Mouse (Mus musculus): ENCODE data around the gene Methig1. TPM values are rescaled to one million over a fixed set of nuclear protein-coding genes. Genes with fewer than 3 reads are reported as not detected.

Methig1 gene
- not detected for polyA plus RNA-seq (2017; shearing (Covaris generic))

DNA sequence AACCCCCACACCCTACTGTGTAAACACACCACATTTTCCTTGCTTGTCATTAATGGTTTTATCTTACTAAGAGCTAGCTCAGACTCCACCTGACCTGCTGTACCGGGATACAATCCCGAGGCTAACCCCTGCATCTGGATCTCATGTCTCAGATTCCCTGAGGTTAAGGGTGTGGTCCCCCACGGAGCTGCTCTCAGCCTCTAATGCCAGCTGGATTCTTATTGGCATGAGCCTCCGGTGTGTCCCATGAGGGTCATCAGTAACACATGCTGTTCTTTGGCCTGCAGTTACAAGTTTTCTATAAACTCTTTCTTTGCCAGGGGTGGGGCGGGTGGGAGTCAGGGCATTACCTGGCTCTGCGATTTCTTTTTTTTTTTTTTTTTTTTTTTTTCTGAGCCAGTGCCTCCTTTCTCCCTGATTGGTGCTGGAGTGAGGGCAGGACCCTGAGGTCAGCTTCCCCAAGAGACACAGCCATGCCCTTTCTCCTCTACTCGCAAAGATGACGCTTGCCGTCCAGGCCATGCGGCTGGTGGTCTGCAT is at the start of gene Methig1, which contains the start of gene Mettl7a2:
Gene Methig1, plus strand, starts transcription at position 439 of the 540 bp plus-strand sequence.
Gene Mettl7a2, plus strand, starts transcription at position 490 of the 540 bp plus-strand sequence.

GRCm38 (mm10) chr15:100304019-100304991 is 48.6 kb upstream of the Methig1 start, which contains the start of gene Mettl7a1:
Mettl7a1 (plus strand) TSS chr15:100304140.

DNA sequence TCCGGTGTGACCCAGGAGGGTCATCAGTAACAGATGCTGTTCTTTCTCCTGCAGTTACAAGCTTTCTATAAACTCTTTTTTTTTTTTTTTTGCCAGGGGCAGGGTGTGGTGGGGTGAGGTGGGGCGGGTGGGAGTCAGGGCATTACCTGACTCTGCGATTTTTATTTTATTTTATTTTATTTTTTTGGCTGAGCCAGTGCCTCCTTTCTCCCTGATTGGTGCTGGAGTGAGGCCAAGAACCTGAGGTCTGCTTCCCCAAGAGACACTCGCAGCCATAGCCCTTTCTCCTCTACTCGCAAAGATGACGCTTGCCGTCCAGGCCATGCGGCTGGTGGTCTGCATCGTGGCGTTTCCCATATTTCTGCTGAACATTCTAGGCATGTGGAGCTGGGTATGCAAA is 18.3 kb upstream of the Methig1 start, which contains the start of gene Mettl7a3:
Gene Mettl7a3, plus strand, starts transcription at position 301 of the 400 bp plus-strand sequence.

DNA sequence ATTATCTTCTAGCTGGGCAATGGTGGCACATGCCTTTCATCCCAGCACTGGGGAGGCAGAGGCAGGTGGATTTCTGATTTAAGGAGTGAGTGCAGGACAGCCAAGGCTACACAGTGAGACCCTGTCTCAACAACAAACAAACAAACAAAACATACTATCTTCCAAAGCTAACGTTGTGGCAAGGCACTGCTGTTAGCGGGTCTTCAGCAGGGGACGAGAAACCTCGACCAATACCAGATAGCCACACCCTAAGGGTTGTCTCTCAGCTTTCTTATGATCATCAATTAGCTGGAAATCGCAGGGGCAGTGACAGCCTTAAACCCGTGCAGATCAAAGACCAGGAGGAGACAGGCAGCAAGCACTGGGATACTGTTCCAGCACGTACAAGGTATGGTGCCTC is 11.3 kb downstream of the Methig1 start, which contains the start of gene Higd1c:
Gene Higd1c, plus strand, starts transcription at position 301 of the 400 bp plus-strand sequence.

DNA sequence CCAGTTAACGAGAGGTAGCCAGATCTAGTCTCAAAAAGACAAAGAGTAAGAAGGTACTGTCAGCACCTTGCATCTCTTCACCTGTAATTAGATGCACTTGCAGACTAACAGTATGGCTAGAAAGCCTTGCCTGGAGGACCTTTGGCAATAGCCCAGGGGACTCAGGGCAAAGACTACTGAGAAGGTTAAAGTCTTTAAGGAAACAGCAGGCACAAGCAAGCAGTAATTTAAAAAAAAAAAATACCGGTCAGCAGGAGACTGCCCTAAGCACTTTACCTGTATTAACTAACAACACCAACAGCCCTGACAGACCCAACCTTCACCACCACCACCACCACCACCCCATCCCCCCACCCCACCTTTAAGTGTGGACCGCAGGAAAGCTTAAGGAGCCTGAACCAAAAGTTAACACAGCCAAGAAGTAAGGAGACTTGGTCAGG is 68.8 kb downstream of the Methig1 start, which contains the start of gene Gm5475:
Gene Gm5475, plus strand, starts transcription at position 390 of the 440 bp plus-strand sequence.

GRCm38 (mm10) chr15:100424396-100425122 is 71.6 kb downstream of the Methig1 start, which contains the start of gene Slc11a2:
Slc11a2 (minus strand) TSS chr15:100425072.

Other genes starting within 250 kb of the Methig1 start
- 33.2 TPM for gene Atf1, start 125.3 kb upstream of the Methig1 start, polyA plus RNA-seq (2017; shearing (Covaris generic))
- gene Tmprss12, start 72.3 kb upstream of the Methig1 start, polyA plus RNA-seq (2017; shearing (Covaris generic)) = not detected
- gene Mettl7a1, start 49.0 kb upstream of the Methig1 start, polyA plus RNA-seq (2017; shearing (Covaris generic)) = 14.1 TPM
- not detected for gene Mettl7a3, start 18.2 kb upstream of the Methig1 start, polyA plus RNA-seq (2017; shearing (Covaris generic))
- not detected for gene Mettl7a2, start 51 bp downstream of the Methig1 start, polyA plus RNA-seq (2017; shearing (Covaris generic))
- gene Higd1c, start 11.4 kb downstream of the Methig1 start, polyA plus RNA-seq (2017; shearing (Covaris generic)) = not detected
- not detected for gene Gm5475, start 69.0 kb downstream of the Methig1 start, polyA plus RNA-seq (2017; shearing (Covaris generic))
- gene Slc11a2, start 71.9 kb downstream of the Methig1 start, polyA plus RNA-seq (2017; shearing (Covaris generic)) = 41.8 TPM
- 52.3 TPM for gene Letmd1, start 115.9 kb downstream of the Methig1 start, polyA plus RNA-seq (2017; shearing (Covaris generic))
- 4.0 TPM for gene Csrnp2, start 142.3 kb downstream of the Methig1 start, polyA plus RNA-seq (2017; shearing (Covaris generic))
- 11.5 TPM for gene Tfcp2, start 198.9 kb downstream of the Methig1 start, polyA plus RNA-seq (2017; shearing (Covaris generic))
- 8.9 TPM for gene Pou6f1, start 246.8 kb downstream of the Methig1 start, polyA plus RNA-seq (2017; shearing (Covaris generic))